Mouse (Mus musculus) embryonic facial prominence, embryonic 11.5 days (tissue): Measurements from ENCODE around the gene Dmbx1. TPM values are rescaled to one million over a fixed set of nuclear protein-coding genes. Genes with fewer than 3 reads are reported as not detected.

Experiments used
- ATAC-seq: fragments of 200-750 bp; cut with Nextera tagmentation; replicated peaks from 2 replicates; pipeline ENCODE4 v1.8.0; 2017; ENCODE audit warnings: low read depth; ENCODE audit not compliant: insufficient number of reproducible peaks, low FRiP score, low TSS enrichment
- DNase-seq: peaks from one replicate; pipeline ENCODE4 v3.0.0-alpha.2; 2015; ENCODE audit warnings: low spot score
- H3K27ac ChIP-seq: fragments of 300-500 bp; sonication (generic); replicated peaks from 2 replicates; pipeline ENCODE4 v1.5.1; 2014; ENCODE audit warnings: mild to moderate bottlenecking, low read depth, low read length, control low read depth
- H3K27me3 ChIP-seq: fragments of 300-500 bp; sonication (generic); 2 replicates; pipeline ENCODE4 v1.6.1; 2014; ENCODE audit warnings: mild to moderate bottlenecking, low read length, moderate library complexity, mixed read lengths; ENCODE audit not compliant: control insufficient read depth, insufficient read depth
- H3K36me3 ChIP-seq: fragments of 300-500 bp; sonication (generic); replicated peaks from 2 replicates; pipeline ENCODE4 v1.6.1; 2014; ENCODE audit warnings: low read depth, mild to moderate bottlenecking, low read length, moderate library complexity, mixed read lengths; ENCODE audit not compliant: control insufficient read depth, insufficient read depth
- H3K4me1 ChIP-seq: fragments of 300-500 bp; sonication (generic); 2 replicates; pipeline ENCODE4 v1.6.1; 2014; ENCODE audit warnings: low read length, mixed read lengths; ENCODE audit not compliant: control insufficient read depth, insufficient read depth
- H3K4me2 ChIP-seq: fragments of 300-500 bp; sonication (generic); 2 replicates; pipeline ENCODE4 v1.6.1; 2014; ENCODE audit warnings: low read depth, mild to moderate bottlenecking, control low read depth, low read length, moderate library complexity
- H3K4me3 ChIP-seq: fragments of 300-500 bp; sonication (generic); 2 replicates; pipeline ENCODE4 v1.5.1; 2014; ENCODE audit warnings: low read depth, low read length, control low read depth
- H3K9ac ChIP-seq: fragments of 300-500 bp; sonication (generic); replicated peaks from 2 replicates; pipeline ENCODE4 v1.6.1; 2014; ENCODE audit warnings: mild to moderate bottlenecking, control low read depth, low read length
- H3K9me3 ChIP-seq: fragments of 300-500 bp; sonication (generic); replicated peaks from 2 replicates; pipeline ENCODE4 v1.6.1; 2016; ENCODE audit warnings: mild to moderate bottlenecking, low read length, inconsistent platforms, mixed read lengths; ENCODE audit not compliant: control insufficient read depth
- WGBS: fragments of 180-500 bp; shearing (Covaris S2); extraction: QIAGEN DNeasy Blood & Tissue Kit; methylation state at CpG from one replicate; pipeline ENCODE4 v1.1.7; 2014; 5-methylcytosine and 5-hydroxymethylcytosine counted together
- polyA plus RNA-seq: library from polyadenylated mRNA; unstranded; fragments of >200 nt; fragmentation: Nextera tagmentation; extraction: Ambion mirVana; gene quantifications from 2 replicates; pipeline ENCODE4 v1.2.1, GENCODE M21; 2014

The Dmbx1 gene
- polyA plus RNA-seq, 1 experiment from 2014 or later, result 1.4 TPM

- H3K27me3 ChIP-seq, result peaks cover 52% of the 10 kb centered on the region
- H3K4me3 ChIP-seq, result no peak overlapping the region
- no peak overlapping the region for H3K4me2 ChIP-seq
- no peak for ATAC-seq
- peak; percentile 88 for DNase-seq
- no peaks in the 10 kb centered on the region for H3K9me3 ChIP-seq
- no peak overlapping the region for H3K9ac ChIP-seq
- 19% methylated on average over 5 of the region's 5 CpGs for WGBS
- no peak overlapping the region for H3K27ac ChIP-seq
- peaks cover 5% of the 10 kb centered on the region; the same call in 1 of the 2 replicates for H3K4me1 ChIP-seq
- no peaks in the 10 kb centered on the region for H3K36me3 ChIP-seq
Observed at GRCm38 (mm10) chr4:115902816-115903215, 36.9 kb downstream of the Dmbx1 start.

GRCm38 (mm10) chr4:115897901-115898631 lies 41.7 kb downstream of the Dmbx1 start:
- ATAC-seq, result peak; percentile 52
- Histone ChIP-seq H3K4me1 (peaks cover 5% of the 10 kb centered on the region; the same call in 1 of the 2 replicates), H3K4me2 (peak overlapping the region; percentile 88), H3K27ac (no peak overlapping the region), H3K36me3 (no peaks in the 10 kb centered on the region), H3K27me3 (peaks cover 44% of the 10 kb centered on the region), H3K9ac (peak overlapping the region; percentile 56), H3K9me3 (no peaks in the 10 kb centered on the region), H3K4me3 (peak overlapping the region; percentile 41)
- WGBS, result under 1% methylated on average over 56 of the region's 56 CpGs
- peak; percentile 56 for DNase-seq

GRCm38 (mm10) chr4:115894281-115894680 lies 45.4 kb downstream of the Dmbx1 start:
- no peak overlapping the region for H3K4me3 ChIP-seq
- no peaks in the 10 kb centered on the region for H3K36me3 ChIP-seq
- H3K4me1 ChIP-seq, result peaks cover 9% of the 10 kb centered on the region; the same call in 1 of the 2 replicates
- peaks cover 45% of the 10 kb centered on the region for H3K27me3 ChIP-seq
- no peak overlapping the region for H3K27ac ChIP-seq
- ATAC-seq, result no peak
- no peaks in the 10 kb centered on the region for H3K9me3 ChIP-seq
- no peak overlapping the region for H3K9ac ChIP-seq
- no peak overlapping the region for H3K4me2 ChIP-seq
- 24% methylated on average over 3 of the region's 3 CpGs for WGBS
- no peak for DNase-seq

- DNase-seq (no peak), ATAC-seq (no peak)
- Histone ChIP-seq H3K4me1 (peaks cover 3% of the 10 kb centered on the region; the same call in 1 of the 2 replicates), H3K27ac (no peak within 1 kb of the TSS), H3K4me2 (peak within 1 kb of the TSS; percentile 34), H3K9ac (no peak within 1 kb of the TSS), H3K4me3 (peak within 1 kb of the TSS; percentile 5; the same call in 1 of the 2 replicates), H3K27me3 (peaks cover 17% of the 10 kb centered on the region), H3K9me3 (no peaks in the 10 kb centered on the region), H3K36me3 (no peaks in the 10 kb centered on the region)
- WGBS, result under 1% methylated on average over 31 of the region's 31 CpGs
Observed at GRCm38 (mm10) chr4:115890553-115890952, 49.2 kb downstream of the Dmbx1 start, which contains the start of gene 6430628N08Rik. Gene 6430628N08Rik, plus strand, starts transcription at chr4:115890665.

GRCm38 (mm10) chr4:115890066-115890465 lies 49.7 kb downstream of the Dmbx1 start:
- no peak overlapping the region for H3K27ac ChIP-seq
- peak overlapping the region; percentile 34 for H3K4me2 ChIP-seq
- no peaks in the 10 kb centered on the region for H3K9me3 ChIP-seq
- H3K9ac ChIP-seq, result no peak overlapping the region
- peak overlapping the region; percentile 5; the same call in 1 of the 2 replicates for H3K4me3 ChIP-seq
- peaks cover 17% of the 10 kb centered on the region for H3K27me3 ChIP-seq
- 10% methylated on average over 6 of the region's 6 CpGs for WGBS
- ATAC-seq (no peak), DNase-seq (no peak)
- H3K4me1 ChIP-seq, result peaks cover 3% of the 10 kb centered on the region; the same call in 1 of the 2 replicates
- H3K36me3 ChIP-seq, result no peaks in the 10 kb centered on the region

GRCm38 (mm10) chr4:115886875-115887274 lies 52.9 kb downstream of the Dmbx1 start:
- H3K27me3 ChIP-seq, result peaks cover 17% of the 10 kb centered on the region
- H3K9me3 ChIP-seq, result no peaks in the 10 kb centered on the region
- no peaks in the 10 kb centered on the region for H3K36me3 ChIP-seq
- H3K4me3 ChIP-seq, result no peak overlapping the region
- ATAC-seq (no peak), DNase-seq (peak; percentile 52)
- no peak overlapping the region for H3K4me2 ChIP-seq
- H3K27ac ChIP-seq, result no peak overlapping the region
- no peak overlapping the region for H3K9ac ChIP-seq
- peaks cover 3% of the 10 kb centered on the region; the same call in 1 of the 2 replicates for H3K4me1 ChIP-seq
- WGBS, result 53% methylated on average over 1 of the region's 1 CpGs

- no peaks in the 10 kb centered on the region for H3K36me3 ChIP-seq
- no peak for DNase-seq
- H3K4me2 ChIP-seq, result no peak overlapping the region
- ATAC-seq, result no peak
- H3K27ac ChIP-seq, result no peak overlapping the region
- H3K9me3 ChIP-seq, result no peaks in the 10 kb centered on the region
- no peak overlapping the region for H3K4me3 ChIP-seq
- H3K4me1 ChIP-seq, result peaks cover 3% of the 10 kb centered on the region; the same call in 1 of the 2 replicates
- no peak overlapping the region for H3K9ac ChIP-seq
- peaks cover 10% of the 10 kb centered on the region for H3K27me3 ChIP-seq
- WGBS, result 76% methylated on average over 3 of the region's 3 CpGs
Observed at GRCm38 (mm10) chr4:115885846-115886245, 53.9 kb downstream of the Dmbx1 start.

- Histone ChIP-seq H3K4me3 (no peak within 1 kb of the TSS), H3K36me3 (no peaks in the 10 kb centered on the region), H3K4me2 (no peak within 1 kb of the TSS), H3K9ac (no peak within 1 kb of the TSS), H3K4me1 (no peaks in the 10 kb centered on the region), H3K27me3 (no peaks in the 10 kb centered on the region), H3K27ac (no peak within 1 kb of the TSS), H3K9me3 (no peaks in the 10 kb centered on the region)
- 70% methylated on average over 6 of the region's 6 CpGs for WGBS
- no peak for ATAC-seq
- no peak for DNase-seq
Observed at GRCm38 (mm10) chr4:115884022-115884421, 55.7 kb downstream of the Dmbx1 start, which contains the start of gene Kncn. Gene Kncn, plus strand, starts transcription at chr4:115884400.
